Mouse (Mus musculus) forebrain, postnatal 0 days (tissue): ENCODE measurements at regions not wholly inside any gene's neighbourhood (a gene's known extent, or its start where the extent isn't known, plus 50 kb on each side); places are given as distances from the start of the nearest gene placed in this dataset.

Source experiments
- ATAC-seq: fragments of 200-750 bp; cut with Nextera tagmentation; 2 replicates; pipeline ENCODE4 v1.8.0; 2017; ENCODE audit warnings: mild to moderate bottlenecking, moderate library complexity
- DNase-seq: peaks from one replicate; pipeline ENCODE4 v3.0.0-alpha.2; 2015
- H3K27ac ChIP-seq: fragments of 300-500 bp; sonication (generic); 2 replicates; pipeline ENCODE4 v1.5.1; 2014; ENCODE audit warnings: low read depth, mild to moderate bottlenecking, antibody characterized with exemption, low read length, moderate library complexity, mixed read lengths
- H3K27me3 ChIP-seq: fragments of 300-500 bp; sonication (generic); 2 replicates; pipeline ENCODE4 v1.6.1; 2014; ENCODE audit warnings: mild to moderate bottlenecking, low read length, mixed read lengths; ENCODE audit not compliant: insufficient read depth
- H3K36me3 ChIP-seq: fragments of 300-500 bp; sonication (generic); 2 replicates; pipeline ENCODE4 v1.6.1; 2014; ENCODE audit warnings: mild to moderate bottlenecking, moderate library complexity; ENCODE audit not compliant: insufficient read depth
- H3K4me1 ChIP-seq: fragments of 300-500 bp; sonication (generic); 2 replicates; pipeline ENCODE4 v1.6.1; 2014; ENCODE audit warnings: antibody characterized with exemption; ENCODE audit not compliant: insufficient read depth
- H3K4me2 ChIP-seq: fragments of 300-500 bp; sonication (generic); 2 replicates; pipeline ENCODE4 v1.6.1; 2014; ENCODE audit warnings: low read depth, mild to moderate bottlenecking, moderate library complexity
- H3K4me3 ChIP-seq: fragments of 300-500 bp; sonication (generic); 2 replicates; pipeline ENCODE4 v1.5.1; 2014; ENCODE audit warnings: low read depth, low read length, mixed read lengths
- H3K9ac ChIP-seq: fragments of 300-500 bp; sonication (generic); 2 replicates; pipeline ENCODE4 v1.6.1; 2014; ENCODE audit warnings: mild to moderate bottlenecking
- H3K9me3 ChIP-seq: fragments of 300-500 bp; sonication (generic); 2 replicates; pipeline ENCODE4 v1.6.1; 2016; ENCODE audit warnings: low read length
- CTCF ChIP-seq: sonication (generic); IDR thresholded peaks from 2 replicates; pipeline ENCODE4 v1.5.1; 2016; ENCODE audit warnings: antibody characterized with exemption, control low read depth, low read depth
- WGBS: fragments of 180-500 bp; shearing (Covaris S2); extraction: QIAGEN DNeasy Blood & Tissue Kit; methylation state at CpG from one replicate; pipeline ENCODE4 v1.1.7; 2014; 5-methylcytosine and 5-hydroxymethylcytosine counted together

DNA sequence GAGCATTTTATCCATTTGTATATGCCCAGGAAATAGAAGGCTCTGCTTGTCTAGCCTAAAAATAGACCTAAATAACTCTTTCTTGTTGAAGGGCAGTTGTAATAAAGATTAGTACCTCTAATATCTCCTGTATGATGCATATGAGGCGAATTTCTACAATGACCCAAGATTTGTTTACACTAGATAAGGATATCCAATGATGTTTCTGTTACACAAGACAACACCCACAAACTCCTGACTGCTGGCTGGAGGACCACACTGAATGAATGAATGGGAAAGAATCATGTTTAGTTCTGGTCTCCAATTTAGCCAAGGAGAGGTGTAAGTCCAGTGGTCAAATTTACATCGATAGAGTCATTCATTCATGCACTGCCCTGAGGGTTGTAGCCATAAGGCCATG, 118.3 kb downstream of the Dact1 start:
- Histone ChIP-seq H3K4me3 (no peak overlapping the region), H3K36me3 (no peaks in the 10 kb centered on the region), H3K27ac (no peak overlapping the region), H3K9me3 (no peaks in the 10 kb centered on the region), H3K27me3 (no peaks in the 10 kb centered on the region), H3K4me2 (no peak overlapping the region), H3K4me1 (no peaks in the 10 kb centered on the region), H3K9ac (no peak overlapping the region)
- ATAC-seq (no peak), DNase-seq (no peak)
- TF ChIP-seq CTCF = no peak
- WGBS = 93% methylated on average over 2 of the region's 2 CpGs

DNA sequence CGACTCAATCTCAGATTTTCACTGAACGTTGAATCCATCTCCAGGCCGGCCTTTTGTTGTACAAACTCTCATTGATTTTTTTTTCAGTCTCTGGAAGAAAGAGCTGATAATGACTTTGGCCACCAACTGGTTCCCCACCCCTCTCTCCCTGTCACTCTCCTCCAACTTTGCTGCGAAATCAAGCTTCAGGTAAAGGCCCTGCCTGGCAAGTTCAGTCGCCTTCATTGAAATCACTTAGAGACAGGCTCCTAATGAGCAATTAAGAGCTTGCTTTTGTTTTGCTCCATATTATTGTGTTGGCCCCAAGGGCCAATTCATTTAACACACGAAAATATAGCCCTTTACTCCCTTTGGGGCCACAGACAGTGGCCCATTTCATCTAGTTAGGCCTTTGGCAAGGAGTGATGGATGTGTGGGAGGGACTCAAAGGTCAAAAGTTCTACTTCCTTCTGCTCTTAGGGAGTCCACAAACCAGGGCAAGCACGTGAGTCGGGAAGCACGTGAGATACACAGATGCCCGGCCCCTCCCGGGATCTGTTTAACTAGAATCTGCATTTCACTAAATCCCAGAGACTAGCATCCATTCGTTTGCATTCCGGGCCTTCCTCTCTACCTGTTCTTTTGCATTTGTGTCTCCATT, 120.0 kb downstream of the Dact1 start:
- Histone ChIP-seq H3K9ac (no peak overlapping the region), H3K36me3 (no peaks in the 10 kb centered on the region), H3K27ac (no peak overlapping the region), H3K4me3 (no peak overlapping the region), H3K27me3 (no peaks in the 10 kb centered on the region), H3K9me3 (no peaks in the 10 kb centered on the region), H3K4me2 (no peak overlapping the region), H3K4me1 (no peaks in the 10 kb centered on the region)
- no peak for TF ChIP-seq CTCF
- DNase-seq (no peak), ATAC-seq (no peak)
- WGBS = 22% methylated on average over 13 of the region's 13 CpGs

GRCm38 (mm10) chr12:71430331-71430730, 120.6 kb downstream of the Dact1 start:
- no peaks in the 10 kb centered on the region for H3K27me3 ChIP-seq
- no peak overlapping the region for H3K4me2 ChIP-seq
- ATAC-seq = no peak
- H3K4me3 ChIP-seq = no peak overlapping the region
- DNase-seq = peak; percentile 33
- no peaks in the 10 kb centered on the region for H3K9me3 ChIP-seq
- no peak overlapping the region for H3K27ac ChIP-seq
- TF ChIP-seq CTCF = no peak
- H3K9ac ChIP-seq = no peak overlapping the region
- WGBS = 32% methylated on average over 11 of the region's 11 CpGs
- no peaks in the 10 kb centered on the region for H3K36me3 ChIP-seq
- no peaks in the 10 kb centered on the region for H3K4me1 ChIP-seq

- Histone ChIP-seq H3K4me1 (no peaks in the 10 kb centered on the region), H3K4me2 (no peak overlapping the region), H3K4me3 (no peak overlapping the region), H3K9ac (no peak overlapping the region), H3K27ac (no peak overlapping the region), H3K36me3 (no peaks in the 10 kb centered on the region), H3K27me3 (no peaks in the 10 kb centered on the region), H3K9me3 (no peaks in the 10 kb centered on the region)
- ATAC-seq (no peak), DNase-seq (no peak)
- WGBS = 73% methylated on average over 8 of the region's 8 CpGs
- TF ChIP-seq CTCF = no peak
Observed at GRCm38 (mm10) chr12:71431116-71431515, 121.4 kb downstream of the Dact1 start.

DNA sequence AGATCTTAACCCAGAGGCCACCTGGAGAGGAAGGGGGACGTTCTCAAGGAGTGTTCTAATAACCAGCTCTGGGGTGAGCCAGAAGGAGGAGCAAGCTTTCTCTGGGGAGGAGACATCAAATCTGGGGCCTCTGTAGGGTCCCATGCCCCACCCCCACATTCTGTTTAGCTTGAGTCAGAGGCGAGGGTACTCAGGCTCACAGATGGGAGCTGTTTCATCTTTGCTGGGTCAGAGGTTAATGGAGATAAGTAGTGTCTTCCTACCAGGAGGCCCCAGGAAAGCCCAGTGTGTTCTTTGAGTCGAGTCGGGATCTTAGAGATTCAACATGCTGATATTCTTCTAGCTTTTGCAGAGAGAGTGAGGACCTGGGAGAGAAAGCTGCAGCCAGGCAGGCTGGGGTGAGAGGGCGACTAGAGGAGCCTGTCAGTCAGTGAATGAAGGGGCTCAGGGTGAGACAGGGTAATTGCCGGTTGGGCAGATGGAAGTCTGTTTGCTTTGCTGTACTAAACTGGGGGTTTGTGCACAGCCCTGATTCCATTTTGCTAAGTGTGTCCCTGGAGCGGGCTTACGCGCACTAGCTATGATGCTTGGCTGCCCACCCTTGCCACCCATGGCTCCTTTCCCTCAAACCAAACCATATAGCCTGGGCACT, 124.0 kb downstream of the Dact1 start:
- WGBS = 44% methylated on average over 9 of the region's 9 CpGs
- DNase-seq = peak; percentile 13
- peak; percentile 45; the same call in 1 of the 2 replicates for ATAC-seq

GRCm38 (mm10) chr12:71438254-71438653, 128.6 kb downstream of the Dact1 start:
- Histone ChIP-seq H3K27ac (no peak overlapping the region), H3K4me3 (no peak overlapping the region), H3K36me3 (no peaks in the 10 kb centered on the region), H3K9ac (no peak overlapping the region), H3K4me1 (no peaks in the 10 kb centered on the region), H3K4me2 (no peak overlapping the region), H3K27me3 (no peaks in the 10 kb centered on the region), H3K9me3 (no peaks in the 10 kb centered on the region)
- ATAC-seq (no peak), DNase-seq (no peak)
- WGBS = 66% methylated on average over 6 of the region's 6 CpGs
- TF ChIP-seq CTCF = 0 out of 2 replicates have a peak, but pooled peaks have one; percentile 2

More for the DNA sequence above, 124.0 kb downstream of the Dact1 start:
- no peaks in the 10 kb centered on the region for H3K27me3 ChIP-seq
- TF ChIP-seq CTCF = no peak
- no peaks in the 10 kb centered on the region for H3K36me3 ChIP-seq
- no peaks in the 10 kb centered on the region for H3K9me3 ChIP-seq
- no peak overlapping the region for H3K4me2 ChIP-seq
- no peak overlapping the region for H3K9ac ChIP-seq
- no peaks in the 10 kb centered on the region for H3K4me1 ChIP-seq
- no peak overlapping the region for H3K27ac ChIP-seq
- H3K4me3 ChIP-seq = no peak overlapping the region

- Histone ChIP-seq H3K9me3 (no peaks in the 10 kb centered on the region), H3K4me2 (no peak overlapping the region), H3K4me1 (no peaks in the 10 kb centered on the region), H3K36me3 (no peaks in the 10 kb centered on the region), H3K27ac (no peak overlapping the region), H3K27me3 (no peaks in the 10 kb centered on the region), H3K9ac (no peak overlapping the region), H3K4me3 (no peak overlapping the region)
- DNase-seq (no peak), ATAC-seq (no peak)
- WGBS = 88% methylated on average over 3 of the region's 3 CpGs
- TF ChIP-seq CTCF = no peak
Observed at GRCm38 (mm10) chr12:71440863-71441262, 131.2 kb downstream of the Dact1 start.
